Mouse (Mus musculus) olfactory bulb, adult 2 months (tissue): ENCODE data around the gene Oxsr1.

Source experiments
- CTCF ChIP-seq: fragments of 200-500 bp; IDR thresholded peaks from 2 replicates; pipeline ENCODE4 v1.5.1; 2012; ENCODE audit warnings: low read depth, mild to moderate bottlenecking, low read length, moderate library complexity; ENCODE audit not compliant: insufficient read depth
- POLR2A ChIP-seq: fragments of 200-500 bp; IDR thresholded peaks from 2 replicates; pipeline ENCODE4 v1.6.1; 2012; ENCODE audit warnings: mild to moderate bottlenecking, low read depth, low read length, moderate library complexity; ENCODE audit not compliant: insufficient read depth

DNA sequence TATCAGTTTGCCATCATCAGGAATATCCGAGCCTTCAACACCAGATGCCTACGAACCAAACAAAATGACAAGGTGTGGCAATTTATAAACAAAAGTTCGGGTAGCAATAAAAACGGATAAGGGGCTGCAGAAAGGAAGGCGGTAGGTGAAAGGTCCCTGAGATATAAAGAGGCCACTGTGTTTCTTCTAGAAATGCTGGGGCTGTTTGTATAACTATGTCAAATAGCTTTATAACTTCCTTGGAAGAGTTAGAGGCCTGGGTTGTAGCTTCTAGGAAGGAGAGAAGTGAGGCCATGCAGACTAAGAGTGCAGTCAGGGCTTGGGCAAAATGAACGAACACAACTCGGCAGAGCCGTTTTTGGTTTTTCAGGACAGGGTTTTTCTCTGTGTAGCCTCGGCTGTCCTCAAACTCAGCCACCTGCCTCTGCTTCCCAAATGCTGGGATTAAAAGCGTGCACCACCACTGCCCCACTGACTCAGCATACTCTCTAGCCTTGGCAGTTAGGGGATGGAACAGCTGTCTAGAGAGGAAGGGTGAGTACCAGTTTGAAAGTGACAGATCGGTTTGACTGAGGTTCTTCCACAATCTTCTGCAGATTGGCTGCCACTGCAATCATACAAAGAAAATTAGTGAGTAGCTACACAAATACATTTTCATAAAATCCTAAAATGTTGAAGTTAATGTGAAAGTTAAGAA lies 80.9 kb downstream of the Oxsr1 start:
- TF ChIP-seq POLR2A: no peak
- TF ChIP-seq CTCF: no peak
